Mouse (Mus musculus) brain, embryonic 14.5 days (tissue): ENCODE measurements at regions not wholly inside any gene's neighbourhood (a gene's known extent, or its start where the extent isn't known, plus 50 kb on each side); places are given as distances from the start of the nearest gene placed in this dataset.

Experiments
- CTCF ChIP-seq: fragments of 200-500 bp; IDR thresholded peaks from 2 replicates; pipeline ENCODE4 v1.5.1; 2012; ENCODE audit warnings: inconsistent platforms, mild to moderate bottlenecking, moderate library complexity, borderline replicate concordance; ENCODE audit not compliant: insufficient read depth, insufficient read length; ENCODE audit errors: extremely low read depth
- POLR2A ChIP-seq: fragments of 200-500 bp; IDR thresholded peaks from 2 replicates; pipeline ENCODE4 v1.6.1; 2012; ENCODE audit warnings: mild to moderate bottlenecking, inconsistent platforms, borderline replicate concordance; ENCODE audit not compliant: poor library complexity, insufficient read depth, insufficient read length, severe bottlenecking; ENCODE audit errors: extremely low read depth

GRCm38 (mm10) chr1:47261505-47262130, 369.0 kb upstream of the Slc39a10 start:
- TF ChIP-seq POLR2A (no peak), CTCF (no peak)
